Mouse (Mus musculus): ENCODE measurements around the gene Exoc3l.

Gene Exoc3l

DNA sequence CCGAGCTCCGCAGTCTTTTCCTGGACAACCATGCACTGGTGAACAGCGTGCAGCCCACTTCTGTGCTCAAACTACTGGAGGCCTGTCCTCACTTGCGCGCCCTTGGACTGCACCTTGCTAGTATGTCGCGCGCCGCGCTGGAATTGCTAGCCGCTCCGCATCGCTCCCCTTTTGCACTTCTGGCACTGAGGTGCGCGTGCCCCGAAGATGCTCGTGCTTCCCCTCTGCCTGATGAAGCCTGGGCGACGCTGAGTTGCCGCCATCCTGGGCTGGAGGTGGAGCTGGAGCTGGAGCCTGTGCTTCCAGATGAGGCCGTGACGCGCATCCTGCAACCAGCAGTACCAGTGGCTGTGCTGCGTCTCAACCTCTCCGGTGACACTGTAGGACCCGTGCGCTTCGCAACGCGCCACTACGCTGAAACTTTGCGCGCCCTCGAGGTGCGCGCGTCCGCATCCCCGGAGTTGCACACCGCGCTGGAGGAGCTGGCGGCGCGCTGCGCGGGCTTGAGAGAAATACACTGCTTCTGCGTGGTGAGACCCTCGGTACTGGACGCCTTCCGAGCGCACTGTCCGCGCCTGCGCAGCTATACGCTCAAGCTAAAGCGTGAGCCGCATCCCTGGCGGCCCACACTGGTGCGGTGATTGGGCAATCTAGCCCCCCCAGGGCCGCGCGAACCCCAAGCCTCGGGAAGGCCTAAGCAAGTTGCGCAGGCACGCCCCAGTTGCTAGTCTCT, 27.4 kb downstream of the Exoc3l start:
- DNase-seq (ENCODE audit: low spot score in 2 of 2) = no peak

DNA sequence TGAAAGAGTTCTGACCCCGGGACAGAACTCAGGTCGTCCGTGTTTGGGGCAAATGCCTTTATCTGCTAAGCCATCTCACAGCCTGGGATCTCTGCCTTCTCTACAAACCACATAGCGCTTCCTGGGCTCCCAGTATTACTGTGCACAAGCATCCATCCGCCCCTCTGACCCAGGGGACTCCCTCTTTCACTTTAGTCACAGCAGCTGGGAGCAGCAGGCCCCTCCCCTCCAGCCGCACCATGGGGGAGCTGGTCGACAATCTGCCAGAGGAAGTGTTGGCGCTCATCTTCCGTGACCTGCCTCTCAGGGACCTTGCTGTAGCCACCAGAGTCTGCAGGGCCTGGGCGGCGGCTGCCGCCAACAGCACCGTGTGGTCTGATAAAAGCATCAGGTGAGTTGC, 29.1 kb downstream of the Exoc3l start:
- no peak for DNase-seq (ENCODE audit: low spot score in 2 of 2)

DNA sequence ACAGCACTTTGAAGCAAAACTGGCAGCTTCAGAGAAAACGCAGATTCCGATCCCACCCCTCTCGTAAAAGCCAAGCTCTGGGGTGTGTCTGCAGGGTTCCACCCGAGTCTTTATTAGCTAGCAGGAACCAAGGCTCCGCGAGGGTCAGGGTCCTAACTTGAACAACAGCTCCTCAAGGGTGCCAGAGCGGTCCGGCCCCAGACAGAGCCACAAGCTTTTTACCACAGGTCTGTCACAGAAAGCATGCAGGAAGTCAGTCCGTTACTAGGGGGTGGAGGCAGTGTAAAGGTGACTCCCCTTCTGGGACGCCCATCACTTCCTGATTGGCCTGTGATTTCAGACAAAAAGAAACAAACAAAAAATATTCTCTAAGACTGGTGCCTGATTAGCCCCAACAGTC, 30.8 kb downstream of the Exoc3l start:
- peak in 1 of 2 experiments; percentile 33 for DNase-seq (ENCODE audit: low spot score in 2 of 2)

DNA sequence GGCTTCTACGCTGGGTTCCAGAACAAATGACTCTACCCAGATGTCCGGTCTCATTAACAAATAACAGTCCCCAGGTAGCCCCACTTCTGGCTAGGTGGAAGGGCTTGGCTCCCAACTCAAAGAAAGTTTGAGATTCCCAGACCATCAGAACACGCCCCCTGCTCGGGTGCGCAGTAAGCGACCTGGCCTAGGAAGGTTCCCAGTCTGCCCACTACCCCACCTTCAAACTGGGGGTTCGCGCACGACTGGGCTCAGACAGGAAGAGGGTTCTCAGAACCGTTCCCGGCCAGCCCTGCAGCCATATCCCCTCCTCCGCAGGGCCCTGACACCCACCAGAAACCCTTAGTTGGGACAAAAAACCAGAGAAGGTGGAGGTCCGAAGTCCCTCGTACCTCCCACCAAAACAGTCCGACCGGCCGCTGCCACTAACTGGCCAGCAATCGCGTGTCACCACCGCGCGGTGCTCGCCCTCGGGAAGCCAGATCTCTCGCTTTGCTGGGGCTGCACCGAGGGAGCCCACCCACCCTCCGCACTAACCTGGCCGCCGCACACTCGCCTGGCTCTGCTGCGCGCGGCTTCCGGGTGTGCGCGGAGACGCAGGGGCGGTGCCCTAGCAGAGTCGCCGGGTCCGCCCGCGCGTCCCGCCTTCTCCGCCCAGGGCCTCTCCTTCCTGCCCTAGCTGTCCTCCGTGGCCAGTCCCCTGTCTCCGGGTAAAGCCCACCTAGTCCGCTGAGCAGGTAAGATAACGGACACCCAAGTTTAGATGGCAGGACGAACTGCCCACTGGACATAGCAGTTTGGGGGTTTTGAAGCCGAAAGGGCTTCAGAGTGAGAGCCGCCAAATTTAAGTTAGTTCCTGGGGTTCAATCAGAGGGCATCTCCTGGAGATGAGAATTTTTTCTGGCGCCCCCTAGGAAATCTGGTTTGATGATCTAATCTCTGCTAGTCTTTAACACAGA, 31.6 kb downstream of the Exoc3l start, which contains the start of the genes Tradd and Fbxl8:
Tradd (minus strand) TSS at position 586 of the 959 bp plus-strand sequence.
Fbxl8 (plus strand) TSS at position 625 of the 959 bp plus-strand sequence.
- peak; percentile 62 to 74 for DNase-seq (ENCODE audit: low spot score in 2 of 2)

DNA sequence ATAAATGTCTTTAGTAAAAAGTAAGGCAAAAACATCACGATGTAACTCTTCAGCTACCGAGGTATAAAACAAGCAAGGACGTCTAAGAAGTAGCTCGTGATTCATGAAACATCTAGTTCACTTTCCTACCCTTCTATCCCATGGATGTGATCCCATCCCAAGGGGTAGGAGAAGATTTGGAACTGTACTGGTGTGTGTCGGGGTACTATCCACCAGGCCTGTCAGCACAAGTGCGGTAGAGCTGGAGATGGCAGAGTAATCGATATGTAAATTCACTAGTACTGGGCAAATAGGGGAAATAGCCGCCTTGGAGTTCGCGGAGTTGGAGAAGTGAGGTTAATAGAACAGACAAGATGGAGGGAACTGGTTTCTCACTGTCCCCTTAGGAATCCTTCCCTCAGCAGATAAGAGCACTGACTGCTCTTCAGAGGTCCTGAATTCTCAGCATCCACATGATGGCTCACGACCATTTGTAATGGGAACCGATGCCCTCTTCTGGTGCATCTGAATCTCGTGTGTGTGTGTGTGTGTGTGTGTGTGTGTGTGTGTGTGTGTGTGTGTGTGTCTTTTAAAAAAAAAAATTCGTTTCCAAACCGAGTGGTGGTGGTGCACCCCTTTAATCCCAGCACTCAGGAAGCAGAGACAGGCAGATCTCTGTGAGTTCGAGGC, 32.5 kb downstream of the Exoc3l start:
- no peak for DNase-seq (ENCODE audit: low spot score in 2 of 2)

DNA sequence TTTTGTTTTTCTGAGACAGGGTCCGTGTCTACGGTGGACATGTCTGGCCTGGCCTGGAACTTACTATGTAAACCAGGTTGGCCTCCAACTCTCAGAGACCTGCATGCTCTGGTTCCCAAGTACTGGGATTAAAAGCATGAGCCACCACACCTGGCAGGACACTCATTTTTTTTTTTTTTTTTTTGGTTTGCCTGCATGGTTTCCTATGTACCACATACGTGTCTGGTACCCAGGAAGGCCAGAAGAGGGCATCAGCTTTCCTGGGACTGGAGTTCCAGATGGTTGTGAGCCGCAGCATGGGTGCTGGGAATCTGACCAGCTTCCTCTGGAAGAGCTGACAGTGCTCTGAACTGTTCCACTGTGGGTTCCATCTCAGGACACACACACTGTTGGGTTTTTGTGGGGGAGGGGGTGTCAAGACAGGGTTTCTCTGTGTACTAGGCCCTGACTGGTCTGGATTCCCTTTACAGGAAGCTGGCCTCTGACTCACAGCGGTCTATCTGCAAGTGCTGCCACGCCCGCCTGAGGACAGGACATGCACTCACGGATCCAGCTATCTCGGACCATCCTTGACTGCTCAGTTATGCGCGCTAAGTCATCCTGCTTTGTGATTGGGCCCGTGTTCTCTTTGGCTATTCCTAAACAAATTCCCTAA, 34.4 kb downstream of the Exoc3l start:
- DNase-seq (ENCODE audit: low spot score in 2 of 2) = no peak

DNA sequence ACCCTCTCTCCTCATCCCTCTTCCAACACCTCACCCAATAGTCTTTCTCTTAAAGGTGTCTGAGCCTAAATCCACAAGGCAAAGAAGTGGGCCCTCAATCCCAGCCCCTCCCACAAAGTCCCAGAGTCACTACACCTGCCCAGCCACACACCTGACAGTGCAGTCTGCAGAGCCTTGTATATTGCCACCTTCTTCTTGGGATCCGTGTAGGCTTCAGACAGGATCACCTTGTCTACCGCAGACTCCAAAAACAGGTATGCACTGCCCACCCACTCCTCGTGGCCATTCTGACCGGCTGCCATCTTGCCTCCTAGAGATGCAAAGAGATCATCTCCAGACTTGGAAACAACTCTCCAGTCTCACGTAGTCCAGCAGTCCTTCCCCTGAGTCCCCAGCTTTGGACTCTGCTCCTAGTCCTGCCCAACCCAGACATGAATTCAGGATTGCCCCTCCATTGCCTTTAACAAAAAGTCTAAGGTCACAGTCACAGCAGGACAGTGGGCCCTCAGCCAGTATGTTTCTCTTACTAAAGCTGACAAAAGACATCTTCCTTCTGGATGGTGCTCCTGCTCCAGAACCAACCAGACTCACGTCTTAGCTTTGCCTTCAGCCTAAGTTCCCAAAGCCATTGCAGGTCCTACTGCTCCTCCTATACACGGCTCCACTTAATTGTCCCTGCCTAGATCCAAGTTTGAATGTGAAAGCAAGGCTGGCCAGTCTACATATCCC, 35.4 kb downstream of the Exoc3l start:
- no peak for DNase-seq (ENCODE audit: low spot score in 2 of 2)

DNA sequence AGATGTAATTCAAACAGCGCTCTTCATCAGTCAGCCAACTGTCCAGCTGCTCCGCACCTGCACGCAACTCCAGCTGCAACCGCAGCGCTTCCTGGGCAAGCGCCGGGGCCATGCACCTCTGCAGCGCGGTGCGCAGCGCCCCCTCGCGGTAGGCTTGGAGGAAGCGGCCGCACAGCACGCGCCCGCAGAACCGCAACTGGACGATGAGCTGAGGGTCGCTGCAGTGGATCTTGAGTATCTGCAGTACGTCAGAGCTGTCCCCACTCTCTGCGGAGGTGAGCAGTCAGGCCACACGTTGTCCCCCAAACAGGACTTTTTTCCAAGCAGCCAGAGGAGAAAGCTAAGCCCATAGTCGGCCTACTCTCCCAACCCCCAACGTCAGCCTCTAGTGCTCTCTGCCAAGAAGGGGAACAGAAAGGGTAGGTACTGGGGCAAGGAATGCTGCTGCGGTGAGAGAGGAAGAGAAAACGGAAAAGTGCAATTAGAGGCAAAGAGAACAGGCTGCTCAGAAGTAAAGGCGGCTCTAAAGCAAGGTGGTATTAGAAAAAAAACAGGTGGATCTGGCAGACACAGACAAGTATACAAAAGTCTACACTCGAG, 36.1 kb downstream of the Exoc3l start:
- DNase-seq (ENCODE audit: low spot score in 2 of 2) = peak; percentile 37 to 61

DNA sequence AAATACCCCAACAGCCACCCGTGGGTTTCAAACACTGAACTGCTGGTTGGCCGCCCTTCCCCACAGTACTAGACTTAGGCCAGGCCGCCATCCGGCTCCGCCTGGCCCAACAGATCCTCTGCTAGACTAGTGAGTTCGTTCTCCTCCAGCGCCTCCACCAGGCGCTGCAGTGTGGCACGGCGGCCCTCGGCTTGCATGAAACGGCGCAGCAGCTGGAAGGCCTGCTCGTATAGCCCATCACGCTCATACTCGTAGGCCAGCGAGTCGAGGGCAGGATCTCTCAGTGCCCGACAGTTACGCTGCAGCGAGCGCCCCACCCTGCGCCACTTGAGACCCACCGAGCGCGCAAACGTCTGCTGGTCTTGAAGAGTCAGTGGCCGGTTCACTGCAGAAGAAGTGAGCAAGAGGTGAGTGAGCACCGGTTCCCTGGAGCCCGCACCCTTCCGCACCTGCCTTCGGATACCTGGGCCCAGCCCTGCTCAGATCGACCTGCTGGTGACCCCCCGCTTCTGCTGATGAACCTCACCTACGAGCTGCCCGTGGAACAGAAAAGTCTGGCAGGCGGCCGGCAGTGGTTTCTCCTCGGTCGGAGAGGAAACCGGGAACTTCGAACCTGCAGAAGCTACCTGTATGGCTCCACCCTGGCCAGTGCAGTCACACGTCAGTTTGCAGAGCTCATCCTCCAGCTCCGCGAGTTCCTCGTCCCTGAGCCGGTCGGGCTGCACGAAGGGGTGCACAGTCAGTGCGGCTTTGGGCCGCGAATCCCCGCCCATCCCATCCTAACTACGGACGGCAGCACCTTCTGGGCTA, 36.8 kb downstream of the Exoc3l start:
- DNase-seq (ENCODE audit: low spot score in 2 of 2) = no peak

DNA sequence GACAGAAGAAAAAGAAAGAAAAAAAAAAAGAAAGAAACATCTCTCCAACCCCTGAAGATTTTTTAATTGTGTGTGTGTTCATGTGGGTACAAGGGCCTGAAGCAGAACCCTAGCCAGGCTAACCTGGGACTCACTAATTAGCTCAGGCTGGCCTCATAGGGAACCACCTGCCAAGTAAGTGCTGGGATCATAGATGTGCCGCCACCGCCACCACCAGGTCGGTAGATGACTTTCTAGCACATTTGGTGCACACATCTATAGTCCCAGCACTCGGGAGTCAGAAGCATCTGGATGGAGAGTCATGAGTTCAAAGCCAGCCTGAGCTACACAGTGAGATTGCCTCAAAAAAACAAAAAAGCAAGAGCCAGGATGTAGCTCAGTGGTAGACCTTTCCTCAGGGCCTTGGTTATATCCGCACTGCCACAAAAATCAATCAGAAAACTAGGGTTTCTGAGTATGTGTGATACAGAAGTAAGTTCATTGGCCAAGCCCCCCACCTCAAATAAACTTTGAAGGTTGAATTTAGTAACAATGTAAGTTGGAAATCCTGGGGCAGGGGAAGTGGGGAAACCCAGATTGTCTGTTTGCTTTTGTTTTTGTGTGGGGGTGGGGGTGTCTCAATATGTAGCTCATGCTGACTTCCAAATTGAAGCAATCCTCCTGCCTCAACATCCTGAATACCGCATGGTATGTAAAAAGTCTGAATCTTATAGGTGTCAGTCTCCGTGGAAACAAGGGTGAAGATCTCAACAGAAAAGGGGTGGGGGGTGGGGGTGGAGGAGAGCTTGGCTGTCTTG, 38.4 kb downstream of the Exoc3l start:
- no peak for DNase-seq (ENCODE audit: low spot score in 2 of 2)

DNA sequence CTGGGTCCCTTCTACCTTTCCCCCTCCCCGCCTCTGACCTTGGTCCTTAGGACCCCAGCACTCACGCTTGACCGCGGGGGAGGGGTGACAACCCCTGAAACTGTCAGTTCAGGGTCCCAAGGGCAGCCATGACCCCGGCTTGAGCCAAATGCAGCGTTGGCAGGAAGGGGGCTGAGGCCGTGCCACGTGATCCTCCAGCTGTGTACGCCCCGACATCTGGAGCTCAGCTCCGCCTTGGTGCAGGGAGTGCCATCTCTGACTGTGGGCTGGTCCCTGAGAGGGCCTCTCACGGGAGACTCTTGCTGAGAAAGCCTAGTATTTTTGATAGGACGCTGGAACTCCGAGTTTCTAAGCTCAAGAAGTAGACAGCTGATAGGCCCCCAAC, 40.9 kb downstream of the Exoc3l start, which contains the start of gene B3gnt9:
B3gnt9 (minus strand) TSS at position 188 of the 385 bp plus-strand sequence.
- DNase-seq (ENCODE audit: low spot score in 2 of 2) = peak; percentile 46 to 78

DNA sequence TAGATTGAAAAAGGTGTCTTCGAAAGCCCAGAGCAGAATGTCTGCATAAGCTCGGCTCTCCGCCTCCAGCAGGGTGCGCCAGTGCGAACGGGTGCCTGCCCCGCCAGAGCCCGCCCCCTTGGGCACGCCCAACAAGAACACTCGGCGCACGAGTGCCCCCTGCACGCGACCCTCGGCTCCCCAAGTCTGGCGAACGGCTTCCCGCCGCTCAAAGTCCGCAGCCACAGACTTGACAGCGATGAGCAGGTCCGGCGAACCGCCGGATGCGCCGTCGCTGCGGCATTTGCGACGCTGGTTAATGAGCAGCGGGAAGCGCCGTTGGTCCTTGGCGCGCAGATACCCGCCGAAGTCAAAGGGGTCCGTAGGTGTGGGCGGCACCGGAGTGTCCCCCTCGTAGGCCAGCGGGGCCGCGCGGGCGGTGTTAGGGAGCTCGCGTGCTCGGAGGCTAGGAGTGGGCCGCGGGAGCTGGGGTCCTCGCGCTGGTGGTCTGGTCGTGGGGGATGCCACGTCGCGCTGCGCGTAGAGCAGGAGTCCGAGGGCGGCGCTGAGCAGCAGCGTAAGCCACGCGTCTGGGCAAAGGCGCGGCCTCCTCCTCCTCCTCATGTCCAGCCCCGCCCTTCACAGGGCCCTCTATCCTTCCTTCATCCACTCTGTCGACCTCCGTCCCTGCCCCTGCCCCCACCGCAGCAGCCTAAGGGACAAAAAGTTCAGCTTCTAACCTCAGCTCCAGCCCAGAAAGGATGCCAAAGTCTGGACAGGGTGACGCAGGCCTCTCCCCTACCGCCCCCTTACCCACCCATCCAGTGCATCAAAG, 41.5 kb downstream of the Exoc3l start:
- peak; percentile 83 to 87 for DNase-seq (ENCODE audit: low spot score in 2 of 2)

DNA sequence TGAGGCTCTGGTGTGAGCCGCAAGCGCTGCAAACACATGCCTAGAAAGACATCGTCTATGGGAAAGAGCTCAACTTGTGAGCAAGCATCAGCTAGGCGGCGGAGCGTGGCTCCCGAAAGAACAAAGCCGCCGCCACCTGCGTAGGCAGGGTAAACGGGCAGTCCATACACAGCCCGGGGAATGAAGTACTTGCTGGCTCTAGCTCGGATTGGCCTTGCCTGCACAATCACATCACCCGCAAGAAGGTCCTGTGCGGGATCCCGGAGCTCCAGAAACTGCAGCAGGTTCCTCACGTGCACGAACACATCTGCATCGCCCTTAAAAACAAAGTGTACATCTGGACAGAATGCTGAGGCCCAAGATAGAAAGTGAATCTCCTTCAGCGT, 42.1 kb downstream of the Exoc3l start:
- no peak for DNase-seq (ENCODE audit: low spot score in 2 of 2)

DNA sequence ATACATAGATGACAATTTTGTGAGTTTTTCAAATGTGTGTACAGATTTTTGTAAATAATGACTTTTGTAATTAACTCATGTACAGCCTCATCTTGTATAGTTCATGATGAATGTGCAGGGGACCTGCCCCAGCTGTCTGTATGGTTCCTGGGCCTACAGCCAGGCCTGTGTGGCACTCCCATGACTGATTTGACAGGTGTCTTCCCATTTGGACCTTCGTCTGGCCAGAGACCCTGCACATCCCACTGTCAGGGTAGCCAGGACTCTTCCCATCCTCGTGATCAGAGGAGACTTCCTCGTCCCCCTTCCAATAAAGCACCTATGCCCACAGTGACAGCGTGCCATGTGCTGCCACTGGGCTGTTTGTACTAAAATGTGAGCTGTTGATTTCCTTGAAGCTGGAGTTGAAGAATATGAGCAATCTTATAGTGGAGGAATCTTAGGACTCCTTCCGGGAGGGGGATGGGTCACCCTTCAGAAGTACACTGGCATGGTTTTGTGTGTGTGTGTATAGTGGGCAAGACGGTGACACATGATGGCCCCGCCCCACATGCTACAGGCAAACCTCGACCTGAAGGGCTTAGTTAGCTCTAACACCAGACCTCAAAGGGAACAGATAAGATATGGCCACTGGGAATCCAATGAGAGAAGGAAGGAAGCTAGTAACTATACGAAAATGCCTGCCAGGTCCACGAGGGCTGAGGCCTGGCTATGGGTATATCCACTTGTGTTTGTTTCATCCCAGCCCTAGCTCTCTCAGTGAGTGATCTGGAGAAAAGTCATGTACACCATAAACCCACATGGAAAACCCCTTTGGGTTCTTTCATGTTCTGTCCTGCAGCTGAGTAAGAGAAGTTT, 43.0 kb downstream of the Exoc3l start:
- DNase-seq (ENCODE audit: low spot score in 2 of 2) = no peak

DNA sequence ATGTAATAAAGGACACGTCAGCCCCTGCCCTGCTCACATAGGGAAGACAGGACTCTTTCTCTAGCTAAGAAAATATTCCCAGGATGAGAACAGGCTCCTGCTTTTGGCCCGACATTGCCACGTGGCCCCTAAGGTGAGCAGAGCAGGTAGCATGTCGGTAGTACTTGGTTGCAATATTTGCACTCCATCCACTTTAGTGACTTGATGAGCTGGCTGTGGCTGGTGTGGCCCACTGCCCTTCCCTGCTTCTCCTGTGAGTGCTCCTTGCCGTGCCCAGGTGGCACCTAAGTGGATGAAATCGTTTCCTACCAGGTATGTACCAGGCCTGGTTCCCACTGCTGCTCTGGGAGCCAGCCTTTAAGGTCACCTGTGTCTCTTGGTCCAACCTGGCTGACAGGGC, 43.9 kb downstream of the Exoc3l start:
- DNase-seq (ENCODE audit: low spot score in 2 of 2) = no peak

DNA sequence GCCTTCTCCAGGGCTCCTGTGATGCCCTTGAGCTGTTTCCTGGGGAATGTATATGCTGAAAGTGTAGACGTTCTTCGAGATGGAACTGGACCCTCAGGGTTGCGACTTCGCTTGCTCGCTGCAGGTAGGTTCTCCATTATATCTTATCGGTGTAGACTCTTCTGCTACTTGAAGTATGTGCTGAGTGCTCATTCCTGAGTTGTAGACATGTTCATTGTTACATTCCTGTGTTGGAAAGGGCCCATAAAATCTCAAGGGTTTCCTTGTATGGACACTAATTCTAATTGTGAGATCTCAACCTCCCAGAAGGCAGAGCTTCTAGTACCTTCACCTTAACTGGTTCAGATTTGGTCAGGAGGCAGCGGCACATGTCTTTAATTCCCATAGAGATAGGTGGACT, 54.9 kb downstream of the Exoc3l start:
- DNase-seq (ENCODE audit: low spot score in 2 of 2) = no peak

Data from urinary bladder, adult 18-20 months (tissue).